Mouse (Mus musculus) kidney, postnatal 0 days (tissue): ENCODE data around the gene Pdss2. TPM values are rescaled to one million over a fixed set of nuclear protein-coding genes. Genes with fewer than 3 reads are reported as not detected.

ENCODE experiments used
- ATAC-seq: fragments of 200-750 bp; cut with Nextera tagmentation; replicated peaks from 2 replicates; pipeline ENCODE4 v1.8.0; 2017; ENCODE audit warnings: low read depth, moderate number of reproducible peaks, moderate TSS enrichment, moderate library complexity; ENCODE audit not compliant: low FRiP score
- DNase-seq: peaks from one replicate; pipeline ENCODE4 v3.0.0-alpha.2; 2016; ENCODE audit warnings: low spot score
- H3K27ac ChIP-seq: fragments of 300-500 bp; sonication (generic); 2 replicates; pipeline ENCODE4 v1.5.1; 2014; ENCODE audit warnings: mild to moderate bottlenecking
- H3K27me3 ChIP-seq: fragments of 300-500 bp; sonication (generic); 2 replicates; pipeline ENCODE4 v1.6.1; 2014; ENCODE audit warnings: low read length, mixed read lengths; ENCODE audit not compliant: insufficient read depth
- H3K36me3 ChIP-seq: fragments of 300-500 bp; sonication (generic); 2 replicates; pipeline ENCODE4 v1.6.1; 2014; ENCODE audit warnings: low read length, mixed read lengths; ENCODE audit not compliant: insufficient read depth
- H3K4me1 ChIP-seq: fragments of 300-500 bp; sonication (generic); replicated peaks from 2 replicates; pipeline ENCODE4 v1.6.1; 2014; ENCODE audit warnings: antibody characterized with exemption, low read length, mixed read lengths; ENCODE audit not compliant: insufficient read depth
- H3K4me2 ChIP-seq: fragments of 300-500 bp; sonication (generic); 2 replicates; pipeline ENCODE4 v1.6.1; 2014; ENCODE audit warnings: mild to moderate bottlenecking, low read length, moderate library complexity, mixed read lengths
- H3K4me3 ChIP-seq: fragments of 300-500 bp; sonication (generic); replicated peaks from 2 replicates; pipeline ENCODE4 v1.5.1; 2014; ENCODE audit warnings: low read depth, low read length
- H3K9ac ChIP-seq: fragments of 300-500 bp; sonication (generic); 2 replicates; pipeline ENCODE4 v1.6.1; 2014; ENCODE audit warnings: low read depth, low read length
- H3K9me3 ChIP-seq: fragments of 300-500 bp; sonication (generic); replicated peaks from 2 replicates; pipeline ENCODE4 v1.6.1; 2016; ENCODE audit warnings: low read length, inconsistent platforms, mixed read lengths
- CTCF ChIP-seq: IDR thresholded peaks from 2 replicates; pipeline ENCODE4 v1.5.1; 2016; ENCODE audit warnings: antibody characterized with exemption, low read depth, mild to moderate bottlenecking, moderate library complexity
- WGBS: fragments of 180-500 bp; shearing (Covaris S2); extraction: QIAGEN DNeasy Blood & Tissue Kit; methylation state at CpG from one replicate; pipeline ENCODE4 v1.1.7; 2014; 5-methylcytosine and 5-hydroxymethylcytosine counted together
- polyA plus RNA-seq: library from polyadenylated mRNA; unstranded; fragments of >200 nt; fragmentation: Nextera tagmentation; extraction: Ambion mirVana; gene quantifications from 2 replicates; pipeline ENCODE4 v1.2.1, GENCODE M21; 2015

Pdss2 gene
- polyA plus RNA-seq, 1 experiment from 2014 or later: 13.7 TPM

DNA sequence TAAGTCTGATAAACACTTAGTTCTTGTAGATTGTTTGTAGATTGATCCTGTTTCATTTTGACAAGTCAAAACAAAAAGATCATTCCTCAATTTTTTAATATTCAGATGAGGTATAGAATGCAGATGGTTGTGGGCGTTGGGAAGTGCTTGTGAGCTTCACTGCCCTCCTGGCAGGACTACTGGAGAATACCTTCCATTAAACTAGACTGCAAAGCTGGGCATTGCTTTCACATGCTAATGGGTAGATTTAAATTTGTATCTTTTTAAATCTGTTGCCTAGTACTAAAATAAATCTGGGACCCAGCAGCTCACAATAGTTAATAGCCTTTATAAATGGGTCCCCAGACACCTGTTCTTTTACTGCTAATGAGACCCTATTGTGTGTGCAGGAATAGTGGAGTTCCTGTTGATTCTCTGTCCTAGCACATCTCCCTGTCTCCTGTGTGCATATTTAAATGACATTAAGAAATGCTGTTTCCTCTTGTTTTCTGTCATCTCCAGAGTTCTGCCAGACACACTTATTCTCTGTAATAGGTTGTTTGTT lies 54.9 kb downstream of the Pdss2 start:
- no peak for DNase-seq
- Histone ChIP-seq H3K27me3 (no peaks in the 10 kb centered on the region), H3K27ac (no peak overlapping the region), H3K4me3 (no peak overlapping the region), H3K4me1 (no peaks in the 10 kb centered on the region), H3K4me2 (no peak overlapping the region), H3K9ac (no peak overlapping the region), H3K36me3 (no peaks in the 10 kb centered on the region), H3K9me3 (no peaks in the 10 kb centered on the region)
- no peak for ATAC-seq
- WGBS: 91% methylated on average over 1 of the region's 1 CpGs
- TF ChIP-seq CTCF: no peak

DNA sequence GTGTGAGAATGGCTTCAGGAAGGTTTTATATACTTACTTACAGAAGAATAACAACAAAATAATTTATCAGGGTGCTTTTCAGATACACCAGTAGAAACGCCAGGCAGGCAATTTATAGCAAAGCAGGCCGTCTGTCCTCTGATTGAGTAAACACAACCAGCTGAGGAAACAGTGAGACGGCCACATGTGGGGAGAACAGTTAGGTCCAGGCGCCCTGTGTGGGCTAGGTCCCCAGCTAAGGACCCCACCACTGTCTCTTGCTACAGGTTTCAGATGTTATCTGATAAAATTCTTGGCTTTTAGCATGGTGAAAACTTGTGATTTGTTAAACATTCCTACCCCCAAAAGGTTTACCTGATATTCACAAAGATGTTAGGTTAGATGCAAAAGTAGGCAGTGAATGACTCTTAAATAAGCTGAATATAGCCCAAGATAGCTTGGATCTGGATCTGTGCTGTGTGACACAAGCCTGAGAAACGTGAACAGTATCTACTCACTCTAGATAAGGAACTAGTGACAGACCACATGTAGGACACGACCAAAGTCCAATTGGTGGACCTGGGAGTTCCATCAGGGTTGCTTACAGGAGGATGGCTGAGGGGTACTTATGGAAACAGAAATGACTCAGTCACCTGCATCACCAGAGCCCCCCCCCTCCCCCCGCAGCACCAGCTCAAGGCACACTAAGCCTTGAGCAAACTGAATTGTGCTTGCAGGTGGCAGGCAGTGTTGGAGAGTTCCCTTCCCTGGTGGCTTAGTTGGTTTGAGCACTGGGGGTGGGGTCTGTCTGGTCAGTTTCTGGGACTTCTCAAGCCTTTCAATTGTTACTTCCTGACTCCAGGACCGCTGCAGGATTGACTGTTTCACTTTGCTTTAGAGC lies 56.2 kb downstream of the Pdss2 start:
- H3K9ac ChIP-seq: no peak overlapping the region
- no peak overlapping the region for H3K4me3 ChIP-seq
- whole genome bisulfite sequencing: 53% methylated on average over 8 of the region's 8 CpGs
- H3K36me3 ChIP-seq: no peaks in the 10 kb centered on the region
- H3K27ac ChIP-seq: no peak overlapping the region
- no peaks in the 10 kb centered on the region for H3K4me1 ChIP-seq
- no peaks in the 10 kb centered on the region for H3K27me3 ChIP-seq
- DNase-seq: no peak
- H3K9me3 ChIP-seq: no peaks in the 10 kb centered on the region
- ATAC-seq: no peak
- TF ChIP-seq CTCF: no peak
- no peak overlapping the region for H3K4me2 ChIP-seq

DNA sequence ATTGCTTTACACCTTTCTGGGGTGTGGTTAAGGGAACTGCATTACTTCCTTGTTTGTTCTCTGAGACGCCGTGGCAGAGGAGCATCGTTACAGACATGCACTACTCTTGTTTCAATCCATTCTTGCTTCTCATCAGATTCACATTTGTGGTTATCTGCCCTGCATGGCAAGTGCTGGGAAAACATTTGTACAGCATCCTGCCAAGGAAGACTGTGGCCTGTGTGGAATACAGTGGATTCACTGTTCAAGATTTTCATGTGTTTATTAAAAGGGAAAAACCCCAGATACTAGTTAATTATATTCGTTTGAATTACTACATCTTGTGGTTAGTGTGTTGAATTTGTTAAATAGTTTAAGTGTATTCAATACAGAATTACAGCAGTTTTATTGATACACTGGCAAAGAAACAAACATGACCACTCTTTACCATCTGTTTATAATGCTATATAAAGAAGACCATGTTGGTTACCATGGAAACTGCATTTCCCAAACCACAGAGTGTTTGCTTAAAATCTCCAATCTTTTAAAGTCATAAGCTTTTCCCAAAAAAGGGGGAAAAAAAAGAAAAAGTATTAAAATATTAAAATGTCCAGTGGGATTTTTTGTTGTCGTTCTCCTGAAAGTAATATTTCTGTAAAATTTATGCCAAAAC lies 58.5 kb downstream of the Pdss2 start:
- H3K27ac ChIP-seq: no peak overlapping the region
- no peak overlapping the region for H3K4me2 ChIP-seq
- no peaks in the 10 kb centered on the region for H3K27me3 ChIP-seq
- no peak for ATAC-seq
- H3K4me3 ChIP-seq: no peak overlapping the region
- H3K9ac ChIP-seq: no peak overlapping the region
- H3K4me1 ChIP-seq: no peaks in the 10 kb centered on the region
- TF ChIP-seq CTCF: no peak
- no peaks in the 10 kb centered on the region for H3K36me3 ChIP-seq
- WGBS: 76% methylated on average over 5 of the region's 5 CpGs
- H3K9me3 ChIP-seq: no peaks in the 10 kb centered on the region
- no peak for DNase-seq

DNA sequence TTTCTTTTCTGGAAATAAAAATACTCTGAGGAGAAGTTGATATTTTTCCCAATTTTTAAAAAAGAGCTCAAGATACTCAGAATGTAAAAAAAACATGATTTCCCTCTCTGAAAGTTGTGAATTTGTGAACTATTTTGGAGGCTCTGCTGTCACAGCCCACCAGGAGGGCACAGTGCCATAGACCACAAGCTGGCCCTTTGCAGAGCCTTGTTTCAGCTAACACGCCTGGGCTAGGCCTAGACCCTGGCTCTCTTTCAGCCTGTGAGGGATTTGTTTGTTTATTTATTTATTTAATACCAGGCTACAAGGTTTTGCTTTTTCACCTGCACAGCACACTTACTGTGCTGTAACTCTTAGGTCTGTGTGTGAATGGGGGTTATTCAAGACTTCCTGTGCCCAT lies 64.3 kb downstream of the Pdss2 start:
- no peak for ATAC-seq
- no peak for DNase-seq
- H3K9ac ChIP-seq: no peak overlapping the region
- H3K4me2 ChIP-seq: no peak overlapping the region
- TF ChIP-seq CTCF: no peak
- H3K27ac ChIP-seq: no peak overlapping the region
- no peaks in the 10 kb centered on the region for H3K9me3 ChIP-seq
- no peak overlapping the region for H3K4me3 ChIP-seq
- no peaks in the 10 kb centered on the region for H3K36me3 ChIP-seq
- no peaks in the 10 kb centered on the region for H3K27me3 ChIP-seq
- H3K4me1 ChIP-seq: no peaks in the 10 kb centered on the region
- WGBS: 81% methylated on average over 1 of the region's 1 CpGs

DNA sequence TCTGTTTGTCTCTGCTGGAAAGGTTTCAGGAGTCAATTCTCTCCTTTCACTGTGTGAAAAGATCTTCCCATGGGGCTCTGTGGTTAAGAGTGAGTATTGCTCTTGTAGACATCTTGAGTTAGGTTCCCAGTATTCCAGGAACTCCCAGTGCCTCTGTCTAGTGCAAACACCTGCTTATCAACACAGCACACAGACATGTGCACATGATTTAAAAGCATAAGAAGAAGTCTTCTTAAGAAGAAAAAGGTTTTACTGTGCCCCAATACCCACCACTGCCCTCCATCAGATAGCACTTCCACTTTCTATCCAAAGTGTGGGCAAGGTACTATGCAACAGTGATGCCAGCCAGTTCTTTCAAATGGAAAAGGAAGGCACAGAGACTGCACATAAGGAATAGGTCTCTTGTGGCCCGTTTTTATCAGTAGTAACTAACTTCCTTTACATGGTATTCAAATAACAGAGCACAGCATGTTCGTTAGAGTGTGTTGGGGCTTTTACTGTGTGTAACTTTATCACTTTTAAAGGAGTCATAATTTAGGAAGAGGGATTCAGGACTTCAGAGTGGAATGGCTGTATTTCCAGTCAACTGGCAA lies 69.4 kb downstream of the Pdss2 start:
- Histone ChIP-seq H3K27ac (no peak overlapping the region), H3K36me3 (no peaks in the 10 kb centered on the region), H3K9me3 (no peaks in the 10 kb centered on the region), H3K9ac (no peak overlapping the region), H3K27me3 (no peaks in the 10 kb centered on the region), H3K4me3 (no peak overlapping the region), H3K4me1 (no peaks in the 10 kb centered on the region), H3K4me2 (no peak overlapping the region)
- TF ChIP-seq CTCF: no peak
- DNase-seq: no peak
- ATAC-seq: no peak
- WGBS: 48% methylated on average over 2 of the region's 2 CpGs

DNA sequence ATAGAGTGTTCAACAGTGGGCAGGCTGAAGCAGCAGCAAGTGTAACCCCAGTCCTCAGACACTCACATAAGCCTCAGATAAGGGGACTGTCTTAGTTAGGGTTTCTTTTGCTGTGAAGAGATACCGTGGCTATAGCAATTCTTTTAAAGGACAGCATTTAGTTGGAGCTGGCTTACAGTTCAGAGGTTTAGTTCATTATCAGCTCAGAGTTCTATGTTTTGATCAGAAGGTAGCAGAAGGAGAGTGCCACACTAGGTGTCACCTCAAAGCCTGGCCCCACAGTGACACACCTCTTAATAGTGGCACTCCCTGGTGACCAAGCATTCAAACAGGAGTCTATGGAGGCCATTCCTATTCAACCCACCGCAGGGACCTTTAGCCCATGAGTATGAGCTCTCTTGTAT lies 70.0 kb downstream of the Pdss2 start:
- Histone ChIP-seq H3K27me3 (no peaks in the 10 kb centered on the region), H3K9me3 (no peaks in the 10 kb centered on the region), H3K36me3 (no peaks in the 10 kb centered on the region), H3K27ac (no peak overlapping the region), H3K4me3 (no peak overlapping the region), H3K4me1 (no peaks in the 10 kb centered on the region), H3K9ac (no peak overlapping the region), H3K4me2 (no peak overlapping the region)
- TF ChIP-seq CTCF: no peak
- WGBS: 89% methylated on average over 2 of the region's 2 CpGs
- ATAC-seq: no peak
- no peak for DNase-seq
